Mouse (Mus musculus) NIH3T3 (cell line): ENCODE measurements at regions not wholly inside any gene's neighbourhood (a gene's known extent, or its start where the extent isn't known, plus 50 kb on each side); places are given as distances from the start of the nearest gene placed in this dataset.

Experiments used
- DNase-seq: peaks from one replicate; pipeline ENCODE4 v3.0.0-alpha.2; 2012; ENCODE audit warnings: low read depth

DNA sequence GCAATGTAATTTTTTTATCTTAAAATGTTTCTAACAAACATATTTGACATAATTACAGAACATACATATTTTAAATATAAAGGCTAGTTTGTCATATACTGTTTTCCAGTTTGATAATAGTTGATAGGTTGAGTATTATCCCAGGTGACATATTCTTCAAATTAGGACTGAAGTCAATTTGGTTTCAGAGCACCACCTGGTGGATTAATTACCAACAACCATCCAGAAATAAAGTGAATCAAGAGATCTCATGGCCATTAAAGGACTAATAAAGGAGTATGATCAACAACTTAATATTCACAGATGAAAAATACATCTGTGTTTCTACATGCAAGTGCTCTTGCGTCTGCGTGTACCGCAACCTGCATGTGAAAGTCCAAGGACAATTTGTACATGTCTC, 50.3 kb upstream of the Nmu start:
- peak; percentile 63 for DNase-seq

DNA sequence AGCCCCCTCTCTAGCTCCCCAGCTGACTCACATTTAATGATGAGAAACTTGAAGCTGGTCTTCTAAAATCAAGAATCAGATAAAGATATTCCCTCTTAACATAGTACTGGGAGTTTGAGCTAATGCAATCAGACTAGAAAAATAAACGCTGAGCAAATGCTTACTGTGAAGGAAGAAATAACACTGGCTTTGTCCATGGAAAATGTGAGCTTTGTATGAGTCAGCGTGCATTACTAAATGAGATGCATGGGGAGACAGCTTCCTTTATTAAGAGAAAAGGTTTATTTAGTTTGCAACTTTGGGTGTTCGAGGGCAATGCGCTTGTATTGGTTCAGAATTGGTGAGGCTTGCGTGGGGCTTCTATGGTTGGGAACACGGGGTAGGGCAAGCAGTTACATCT, 52.7 kb upstream of the Nmu start:
- DNase-seq, result peak; percentile 84

DNA sequence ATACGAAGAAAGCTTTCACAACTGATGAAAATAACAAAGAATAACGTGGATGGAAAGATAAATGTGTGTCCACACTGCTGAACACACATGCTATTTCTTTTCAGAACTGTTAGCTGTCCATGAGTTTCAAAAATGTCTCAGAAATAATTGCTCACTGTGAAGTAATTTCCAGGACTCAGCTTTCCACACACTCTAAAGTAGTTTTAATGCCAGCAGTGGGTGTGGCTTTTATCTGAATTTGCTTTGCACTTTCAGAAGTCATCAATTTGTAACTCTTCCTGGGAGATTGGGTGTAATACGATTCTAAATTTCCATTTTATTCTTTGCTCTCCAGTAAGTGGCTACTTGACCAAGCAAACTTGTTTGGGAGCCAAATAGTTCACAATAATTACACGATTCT, 53.5 kb upstream of the Nmu start:
- peak; percentile 54 for DNase-seq

DNA sequence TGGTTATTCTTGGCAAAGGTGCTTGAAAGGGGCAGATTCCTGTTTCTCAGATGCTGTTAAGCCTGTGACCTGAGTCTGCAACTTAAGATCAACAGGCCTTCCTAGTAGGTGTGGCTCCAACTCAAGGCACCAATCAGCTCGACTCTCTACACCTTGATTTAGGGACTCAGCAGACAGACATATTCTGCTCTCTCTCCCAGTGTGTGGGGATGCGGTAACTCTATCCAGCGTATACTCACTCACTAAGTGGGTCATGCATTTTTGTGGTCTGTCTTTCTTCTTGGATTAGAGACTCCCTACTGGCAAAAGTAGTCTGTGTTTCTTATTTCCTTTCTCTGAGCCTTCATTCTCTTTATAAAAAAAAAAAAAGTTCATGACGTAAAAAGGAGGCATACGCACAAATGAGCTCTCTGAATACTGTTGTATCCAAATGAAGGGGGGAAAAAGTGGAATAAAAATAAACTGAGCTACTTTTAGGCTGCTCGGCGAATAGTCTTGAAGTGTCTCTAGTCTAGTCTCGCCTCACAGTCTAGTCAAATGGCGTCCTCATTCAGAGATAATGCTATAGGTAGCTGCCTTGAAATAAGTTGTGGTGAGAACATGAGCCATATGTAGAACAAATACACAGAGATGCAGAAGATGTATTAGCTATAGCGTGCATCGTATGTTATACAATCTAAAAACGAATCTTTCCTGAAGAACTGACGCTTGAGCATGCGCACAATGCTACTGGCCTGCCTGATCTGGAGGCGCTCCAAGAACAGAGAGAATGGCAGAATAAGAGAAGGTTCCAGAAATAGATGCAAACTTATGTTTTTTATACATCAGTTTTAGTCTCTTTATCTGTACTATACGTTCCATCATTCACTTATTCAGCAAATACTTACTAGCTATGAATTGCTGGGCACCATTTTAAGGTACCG, 55.6 kb upstream of the Nmu start:
- peak; percentile 62 for DNase-seq

DNA sequence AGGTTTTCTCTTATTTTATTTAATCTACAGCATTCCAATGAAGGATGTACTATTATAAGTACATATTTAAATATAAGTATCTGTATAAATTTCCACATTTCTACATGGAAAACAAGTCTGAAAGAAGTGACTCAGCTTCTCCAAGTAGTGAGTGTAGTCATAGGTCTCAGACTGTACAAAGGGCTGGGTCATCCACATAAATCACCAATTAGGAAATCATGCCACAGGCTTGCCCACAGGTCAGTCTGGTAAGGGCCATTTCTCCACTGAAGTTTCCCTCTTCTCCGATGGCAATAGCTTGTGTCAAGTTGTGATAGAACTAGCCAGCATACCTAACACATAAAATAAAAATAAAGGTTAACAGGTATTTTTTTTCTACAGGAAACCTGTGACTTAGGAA, 56.3 kb upstream of the Nmu start:
- DNase-seq, result peak; percentile 35

DNA sequence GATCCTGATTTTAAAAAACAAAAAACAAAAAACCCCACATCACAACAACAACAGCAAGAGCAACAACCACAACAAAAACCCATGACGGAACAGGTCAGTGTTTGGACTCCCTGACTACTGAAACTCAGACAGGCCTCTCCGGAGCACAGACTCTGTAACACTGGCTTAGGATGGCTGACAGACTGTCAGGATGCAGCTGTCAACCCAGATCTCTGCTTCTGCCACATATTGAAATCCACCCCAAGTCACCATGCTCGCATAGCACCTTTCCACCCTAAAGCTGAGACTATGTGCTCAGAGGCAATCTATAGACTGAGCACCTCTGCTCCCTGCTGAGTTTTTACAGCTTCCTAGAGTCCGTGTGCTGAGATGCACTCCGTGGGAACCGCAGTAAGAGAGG, 57.0 kb upstream of the Nmu start:
- no peak for DNase-seq

DNA sequence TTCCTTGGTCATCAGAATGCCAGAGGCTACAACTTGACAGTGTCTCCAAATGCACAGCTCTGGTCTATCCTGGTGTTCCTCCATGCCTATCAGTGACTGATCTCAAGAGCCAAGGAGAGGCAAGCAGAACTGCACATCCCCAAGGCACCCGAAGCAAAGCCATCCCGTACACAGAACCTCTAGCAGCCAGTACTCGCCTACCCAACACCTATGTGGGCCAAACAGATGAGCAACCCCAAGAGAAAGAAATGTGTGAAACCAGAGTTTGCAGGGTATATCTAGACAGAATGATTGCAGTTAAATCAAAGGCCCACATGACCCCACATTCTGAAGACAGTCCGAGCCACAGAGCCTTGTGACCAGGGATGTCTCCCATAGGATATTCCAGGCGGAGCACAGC, 60.0 kb upstream of the Nmu start:
- no peak for DNase-seq

DNA sequence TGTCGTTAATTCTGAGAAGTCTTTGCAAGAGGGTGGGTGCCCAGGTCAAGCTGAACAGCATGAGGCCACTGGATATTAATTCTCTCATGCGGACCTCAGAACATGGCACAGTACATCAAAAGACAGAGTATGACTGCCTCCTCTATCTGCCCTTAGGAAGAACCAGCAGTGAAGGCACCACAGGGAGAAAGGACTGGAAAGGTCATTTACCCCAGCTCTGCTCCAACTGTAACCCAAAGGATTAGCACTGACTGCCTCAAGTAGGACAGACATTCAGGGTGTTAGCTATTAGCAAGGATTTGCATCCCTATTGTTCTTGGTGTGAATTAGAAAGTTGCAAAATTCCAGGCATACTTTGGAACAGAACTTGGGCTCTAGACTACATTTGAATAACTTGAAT, 58.2 kb upstream of the Gm7271 start:
- no peak for DNase-seq

DNA sequence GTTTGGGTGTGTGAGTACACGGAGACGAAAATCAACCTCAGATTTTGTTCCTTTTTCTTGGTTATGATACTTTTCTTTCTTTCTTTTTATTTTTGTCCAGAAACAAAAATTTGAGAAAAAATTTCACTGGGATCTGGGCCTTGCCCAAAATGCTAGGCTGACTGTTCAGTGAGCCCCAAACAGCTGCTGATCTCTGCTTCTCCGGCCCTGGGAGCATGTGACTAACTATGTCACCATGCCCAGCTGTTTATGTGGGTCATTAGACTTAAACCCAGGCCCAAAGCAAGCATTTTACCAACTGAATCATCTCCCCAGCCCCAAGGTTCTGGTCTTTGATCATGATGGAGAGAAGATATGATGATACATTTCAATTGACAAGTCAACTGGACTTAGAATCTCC, 56.3 kb upstream of the Gm7271 start:
- no peak for DNase-seq

DNA sequence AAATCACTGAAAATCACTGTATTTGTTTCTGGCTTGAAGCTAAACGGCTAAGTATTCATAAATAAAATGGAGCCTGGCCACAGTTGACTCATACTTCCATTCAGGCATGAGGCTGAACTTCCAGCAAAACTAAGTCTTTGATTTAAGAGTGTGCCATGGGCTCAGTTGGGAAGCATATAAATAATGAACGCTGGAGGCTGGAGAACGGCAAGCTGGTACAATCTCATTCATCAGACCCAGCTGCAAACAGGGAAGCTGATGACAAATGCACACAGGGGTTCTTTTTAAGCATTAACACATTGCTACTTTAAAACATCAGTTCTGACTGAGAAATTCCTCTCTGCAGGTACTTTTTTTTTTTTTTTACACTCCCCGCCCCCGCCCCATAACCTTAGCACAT, 54.4 kb upstream of the Gm7271 start:
- DNase-seq, result peak; percentile 28

DNA sequence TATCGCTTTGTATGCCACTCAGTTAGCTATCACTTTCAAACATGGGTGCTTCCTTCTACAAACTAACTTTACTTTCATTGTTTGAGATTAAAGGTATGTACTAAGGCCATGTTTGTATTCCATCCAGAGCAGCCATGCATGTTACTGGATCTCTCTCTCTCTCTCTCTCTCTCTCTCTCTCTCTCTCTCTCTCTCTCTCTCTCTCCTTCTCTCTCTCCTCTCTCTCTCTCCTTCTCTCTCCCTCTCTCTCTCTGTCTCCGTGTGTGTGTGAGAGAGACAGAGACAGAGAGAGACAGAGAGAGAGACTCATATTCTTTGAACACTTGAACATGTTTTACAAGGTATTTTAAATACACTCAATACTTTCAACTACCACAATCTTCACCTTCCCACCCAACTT, 50.2 kb upstream of the Gm7271 start:
- no peak for DNase-seq
